Comparison of ENCODE assay signal across 19 mouse cellular contexts in the genomic region with DNA sequence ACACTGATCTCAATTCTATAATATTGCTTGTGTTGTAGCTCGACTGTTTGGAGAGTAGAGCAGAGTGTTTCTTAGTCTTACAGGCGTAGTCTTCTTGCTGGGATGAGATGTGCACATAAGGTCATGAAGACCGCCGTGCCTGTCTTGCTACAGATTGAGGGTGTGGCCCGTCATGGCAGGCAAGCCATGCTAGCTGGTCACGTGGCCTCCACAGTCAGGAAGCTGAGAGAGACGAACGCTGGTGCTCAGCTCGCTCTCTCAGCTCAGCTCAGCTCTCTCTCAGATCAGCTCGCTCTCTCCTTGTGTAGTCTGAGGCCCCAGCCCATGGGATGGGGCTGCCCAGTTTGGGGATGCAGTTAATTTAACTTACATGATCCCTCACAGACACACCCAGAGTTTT. TPM values are rescaled to one million over a fixed set of nuclear protein-coding genes. Genes with fewer than 3 reads are reported as not detected.
A peak's percentile ranks its signal among the peaks of the same experiment; 100 is the strongest.
DNase-seq lines count a peak whose midpoint lies in the region; ATAC-seq and TF ChIP-seq lines count a peak whose summit lies in the region.
"Had no signal": no experiment of that assay in that cellular context is flagged by ENCODE, and none has a peak within 500 bp of the region (broad histone marks: within the 10 kb centered on the region; RNA-seq: fewer than 3 reads in every experiment).

No protein-coding gene starts in this region.

- no peak for TF ChIP-seq RAD21 in CH12.LX (IDR thresholded peaks at IDR 0.05; ENCODE audit: low read depth, low read length)

- no peaks in the 10 kb centered on the region for H3K27me3 ChIP-seq in forebrain, embryonic 13.5 days
- no peaks in the 10 kb centered on the region for H3K27me3 ChIP-seq in forebrain, postnatal 0 days (ENCODE audit: insufficient read depth, low read length)
- H3K27me3 ChIP-seq in heart, embryonic 10.5 days (ENCODE audit: insufficient read depth, poor library complexity, severe bottlenecking) = no peaks in the 10 kb centered on the region
- H3K27me3 ChIP-seq in CH12.LX (replicated peaks) = no peaks in the 10 kb centered on the region
- no peaks in the 10 kb centered on the region for H3K27me3 ChIP-seq in cerebellum, adult 2 months (ENCODE audit: control insufficient read depth, insufficient read depth, low read length)
- H3K27me3 ChIP-seq: embryonic facial prominence, embryonic 12.5 days; Patski had no signal

- dilution Hi-C loops in CH12.LX (cut with MboI; ENCODE audit: extremely low pct_ligation_motif_present, extremely low pct_unique_long_range_greater_than_20kb, low sequenced_read_pairs) = no loop called here

- TF ChIP-seq EP300 in CH12.LX (IDR thresholded peaks at IDR 0.05; ENCODE audit: low read length) = no peak

- no peak overlapping the region for H3K9ac ChIP-seq in forebrain, embryonic 13.5 days
- H3K9ac ChIP-seq in forebrain, postnatal 0 days = no peak overlapping the region
- H3K9ac ChIP-seq in CH12.LX (ENCODE audit: insufficient read depth, low read depth) = no peak overlapping the region
- H3K9ac ChIP-seq: embryonic facial prominence, embryonic 12.5 days had no signal

- no peak for ATAC-seq in forebrain, embryonic 13.5 days
- ATAC-seq in forebrain, postnatal 0 days = no peak
- ATAC-seq: CD4-positive, CD25-positive, alpha-beta regulatory T cell, adult 4 months; Patski had no signal

- H3K27ac ChIP-seq in forebrain, embryonic 13.5 days = peak overlapping the region; percentile 37
- H3K27ac ChIP-seq in forebrain, postnatal 0 days (ENCODE audit: low read depth, low read length) = no peak overlapping the region
- H3K27ac ChIP-seq in heart, embryonic 10.5 days = no peak overlapping the region
- no peak overlapping the region for H3K27ac ChIP-seq in CH12.LX (ENCODE audit: insufficient read depth, low read depth)
- H3K27ac ChIP-seq in cerebellum, adult 2 months (ENCODE audit: insufficient read depth, low read length) = no peak overlapping the region
- H3K27ac ChIP-seq: embryonic facial prominence, embryonic 10.5 days; embryonic facial prominence, embryonic 12.5 days had no signal

- no peaks in the 10 kb centered on the region for H3K9me3 ChIP-seq in forebrain, embryonic 13.5 days (replicated peaks)
- no peaks in the 10 kb centered on the region for H3K9me3 ChIP-seq in forebrain, postnatal 0 days (ENCODE audit: low read length)
- no peaks in the 10 kb centered on the region for H3K9me3 ChIP-seq in heart, embryonic 10.5 days
- peaks cover 3% of the 10 kb centered on the region for H3K9me3 ChIP-seq in CH12.LX (replicated peaks; ENCODE audit: low read length)
- H3K9me3 ChIP-seq: embryonic facial prominence, embryonic 10.5 days; embryonic facial prominence, embryonic 12.5 days had no signal

- no peak for TF ChIP-seq CTCF in forebrain, postnatal 0 days (IDR thresholded peaks at IDR 0.05; ENCODE audit: low read depth)
- TF ChIP-seq CTCF in CH12.LX (conservative IDR thresholded peaks at IDR 0.05 in 1 of 2, IDR thresholded peaks at IDR 0.05 in 1 of 2; ENCODE audit: low read depth in 2 of 2, low read length in 2 of 2) = no peak
- TF ChIP-seq CTCF in cerebellum, adult 2 months (IDR thresholded peaks at IDR 0.05; ENCODE audit: borderline replicate concordance, insufficient read depth, low read depth, low read length) = no peak

- TF ChIP-seq POLR2A in CH12.LX (IDR thresholded peaks at IDR 0.05; ENCODE audit: low read depth, low read length) = no peak
- no peak for TF ChIP-seq POLR2A in cerebellum, adult 2 months (IDR thresholded peaks at IDR 0.05; ENCODE audit: borderline replicate concordance, insufficient read depth, low read length)

- peaks cover 9% of the 10 kb centered on the region for H3K4me1 ChIP-seq in forebrain, embryonic 13.5 days
- no peaks in the 10 kb centered on the region for H3K4me1 ChIP-seq in forebrain, postnatal 0 days (ENCODE audit: insufficient read depth)
- H3K4me1 ChIP-seq in heart, embryonic 10.5 days = no peaks in the 10 kb centered on the region
- H3K4me1 ChIP-seq in CH12.LX (ENCODE audit: control insufficient read depth in 1 of 2, insufficient read depth in 2 of 2) = no peaks in the 10 kb centered on the region
- no peaks in the 10 kb centered on the region for H3K4me1 ChIP-seq in cerebellum, adult 2 months (ENCODE audit: control insufficient read depth, insufficient read depth, low read length)
- H3K4me1 ChIP-seq: embryonic facial prominence, embryonic 10.5 days; embryonic facial prominence, embryonic 12.5 days had no signal

- H3K4me2 ChIP-seq in forebrain, embryonic 13.5 days = no peak overlapping the region
- no peak overlapping the region for H3K4me2 ChIP-seq in forebrain, postnatal 0 days (ENCODE audit: low read depth)
- H3K4me2 ChIP-seq in CH12.LX (ENCODE audit: insufficient read depth, low read depth, poor library complexity, severe bottlenecking) = no peak overlapping the region
- H3K4me2 ChIP-seq: embryonic facial prominence, embryonic 12.5 days had no signal

- DNase-seq in forebrain, postnatal 0 days = no peak
- DNase-seq in heart, embryonic 10.5 days (ENCODE audit: low spot score) = peak; percentile 71
- no peak for DNase-seq in heart, adult 18-20 months
- DNase-seq in CH12.LX (ENCODE audit: extremely low read depth) (no peak), ZHBTc4 (ENCODE audit: low read depth, low spot score) (peak; percentile 60)
- DNase-seq in thymus, postnatal 36 days = no peak
- no peak for DNase-seq in cerebellum, adult 2 months
- DNase-seq: adrenal gland, adult 2 months; adrenal gland, postnatal 10 days; adrenal gland, postnatal 25 days; cerebellum, adult 11 months; cerebellum, adult 18-20 months; cerebellum, adult 9-10 months; cerebellum, postnatal 25 days had no signal

- H3K36me3 ChIP-seq in forebrain, embryonic 13.5 days (ENCODE audit: poor library complexity, severe bottlenecking) = no peaks in the 10 kb centered on the region
- H3K36me3 ChIP-seq in forebrain, postnatal 0 days (ENCODE audit: insufficient read depth) = no peaks in the 10 kb centered on the region
- H3K36me3 ChIP-seq in heart, embryonic 10.5 days = no peaks in the 10 kb centered on the region
- no peaks in the 10 kb centered on the region for H3K36me3 ChIP-seq in CH12.LX (replicated peaks in 1 of 2; ENCODE audit: control insufficient read depth in 1 of 2, insufficient read depth in 1 of 2, low read length in 1 of 2)
- H3K36me3 ChIP-seq: embryonic facial prominence, embryonic 10.5 days; embryonic facial prominence, embryonic 12.5 days had no signal

- no peak overlapping the region for H3K4me3 ChIP-seq in forebrain, embryonic 13.5 days
- no peak overlapping the region for H3K4me3 ChIP-seq in forebrain, postnatal 0 days (ENCODE audit: low read depth, low read length)
- H3K4me3 ChIP-seq in heart, embryonic 10.5 days = no peak overlapping the region
- no peak overlapping the region for H3K4me3 ChIP-seq in CH12.LX (replicated peaks in 1 of 3; ENCODE audit: low read depth in 2 of 3, low read length in 2 of 3, poor library complexity in 1 of 3)
- no peak overlapping the region for H3K4me3 ChIP-seq in cerebellum, adult 2 months (replicated peaks; ENCODE audit: insufficient read depth, low read depth, low read length)
- H3K4me3 ChIP-seq: embryonic facial prominence, embryonic 10.5 days; embryonic facial prominence, embryonic 12.5 days had no signal

- in situ Hi-C loops in CH12.LX (cut with MboI; ENCODE audit: low pct_ligation_motif_present, low pct_unique_long_range_greater_than_20kb, low sequenced_read_pairs) = no loop called here

- WGBS in forebrain, embryonic 13.5 days = 88% methylated on average over 10 of the region's 10 CpGs
- 88% methylated on average over 10 of the region's 10 CpGs for WGBS in forebrain, postnatal 0 days
- WGBS in heart, embryonic 10.5 days = 87% methylated on average over 10 of the region's 10 CpGs
- 92% methylated on average over 10 of the region's 10 CpGs for WGBS in cerebellum, adult 2 months

- no peaks in the 10 kb centered on the region for H3K79me2 ChIP-seq in CH12.LX (replicated peaks; ENCODE audit: control insufficient read depth, extremely low read depth, insufficient read depth, poor library complexity, severe bottlenecking)

TF ChIP-seq in CH12.LX, 34 proteins besides CTCF, POLR2A, EP300 and RAD21:
- TF ChIP-seq MAX (IDR thresholded peaks at IDR 0.05; ENCODE audit: low read length) = 0 out of 2 replicates have a peak, but pooled peaks have one; percentile 20
- peak; percentile 14; the same call in 1 of the 2 replicates for TF ChIP-seq USF2 (conservative IDR thresholded peaks at IDR 0.05; ENCODE audit: low read depth, low read length)
- no peak for TF ChIP-seq CHD1 (IDR thresholded peaks at IDR 0.05; ENCODE audit: low read depth, low read length)
- TF ChIP-seq USF1 (IDR thresholded peaks at IDR 0.05; ENCODE audit: low read depth, low read length) = peak; percentile 13; the same call in 1 of the 2 replicates
- no peak for TF ChIP-seq JUN (IDR thresholded peaks at IDR 0.05; ENCODE audit: insufficient read depth, low read depth, low read length)

RNA-seq across cellular contexts. Expression of a gene that starts 56.7 kb away (rescaled TPM):
- 8.8 and 9.3 TPM in 2 replicates for polyA plus RNA-seq in forebrain, embryonic 13.5 days (2015; fragmentation: Nextera tagmentation; extraction: Ambion mirVana)
- 20.7 and 22.7 TPM in 2 replicates for total RNA-seq in forebrain, postnatal 0 days (2014; rRNA removed)
- 24.9 and 27.6 TPM in 2 replicates for polyA plus RNA-seq in forebrain, postnatal 0 days (2015; fragmentation: Nextera tagmentation; extraction: Ambion mirVana)
- 1.0 and 2.8 TPM in 2 replicates for polyA plus RNA-seq in heart, embryonic 10.5 days (2016; fragmentation: Nextera tagmentation; extraction: Ambion mirVana)
- total RNA-seq in heart, adult 18-20 months (2021) = 10 to 100 TPM; 31.5 to 38.5 TPM
- total RNA-seq in CH12.LX (2012; rRNA removed) (not detected in 2 replicates), CH12.LX (2014; rRNA removed) (not detected in 2 replicates)
- 0.11 TPM in 1 of 2 replicates, not detected in the other for polyA plus RNA-seq in CH12.LX (2012; ENCODE audit: insufficient read length, low read depth)
- 105 and 113 TPM in 2 replicates for polyA plus RNA-seq in cerebellum, adult 2 months (2012; rRNA removed)
- polyA plus RNA-seq: CD4-positive, CD25-positive, alpha-beta regulatory T cell, adult 4 months had no signal

RNA-seq across cellular contexts. Expression of a gene that starts 57.5 kb away (rescaled TPM):
- polyA plus RNA-seq in forebrain, embryonic 13.5 days (2015; fragmentation: Nextera tagmentation; extraction: Ambion mirVana) = 0.79 and 0.80 TPM in 2 replicates
- 1.5 and 3.3 TPM in 2 replicates for total RNA-seq in forebrain, postnatal 0 days (2014; rRNA removed)
- polyA plus RNA-seq in forebrain, postnatal 0 days (2015; fragmentation: Nextera tagmentation; extraction: Ambion mirVana) = 3.4 and 4.8 TPM in 2 replicates
- 0.60 and 0.78 TPM in 2 replicates for polyA plus RNA-seq in heart, embryonic 10.5 days (2016; fragmentation: Nextera tagmentation; extraction: Ambion mirVana)
- 1 to 10 TPM in 1 of 2 experiments, under 1 TPM in 1; 0.62 to 1.6 TPM for total RNA-seq in heart, adult 18-20 months (2021)
- not detected in 2 replicates for total RNA-seq in CH12.LX (2012; rRNA removed)
- not detected in 2 replicates for total RNA-seq in CH12.LX (2014; rRNA removed)
- not detected in 2 replicates for polyA plus RNA-seq in CH12.LX (2012; ENCODE audit: insufficient read length, low read depth)
- polyA plus RNA-seq in cerebellum, adult 2 months (2012; rRNA removed) = 13.7 and 14.2 TPM in 2 replicates
- polyA plus RNA-seq: CD4-positive, CD25-positive, alpha-beta regulatory T cell, adult 4 months had no signal

Comparison
In these comparisons a context has a peak if more than half of its experiments do, and no peak if none do; other contexts are left out.
1. DNase-seq: peak in heart, embryonic 10.5 days (single experiment) and ZHBTc4 (single experiment); none in forebrain, postnatal 0 days (single experiment), heart, adult 18-20 months (0 of 2), CH12.LX (single experiment), thymus, postnatal 36 days (0 of 2) and cerebellum, adult 2 months (0 of 2).